Mouse (Mus musculus) kidney, postnatal 10 days (tissue): ENCODE measurements around the gene Prr18.

Experiments
- DNase-seq: peaks from one replicate; pipeline ENCODE4 v3.0.0; 2021; ENCODE audit warnings: mixed read lengths

Gene Prr18

GRCm38 (mm10) chr17:8341360-8341963, 4.2 kb downstream of the Prr18 start:
- DNase-seq, result no peak

GRCm38 (mm10) chr17:8342706-8343105, 5.4 kb downstream of the Prr18 start:
- DNase-seq, result no peak

- no peak for DNase-seq
These were observed 6.2 kb downstream of the Prr18 start for GRCm38 (mm10) chr17:8343416-8343815.

GRCm38 (mm10) chr17:8347765-8348285, 10.6 kb downstream of the Prr18 start:
- no peak for DNase-seq

GRCm38 (mm10) chr17:8348941-8349340, 11.7 kb downstream of the Prr18 start:
- no peak for DNase-seq

GRCm38 (mm10) chr17:8351088-8351487, 13.8 kb downstream of the Prr18 start:
- DNase-seq, result no peak

GRCm38 (mm10) chr17:8355692-8356091, 18.4 kb downstream of the Prr18 start, which contains the start of gene T2:
Gene T2 (plus strand): TSS chr17:8355992.
- DNase-seq, result no peak

GRCm38 (mm10) chr17:8357498-8357897, 20.2 kb downstream of the Prr18 start:
- DNase-seq, result no peak

GRCm38 (mm10) chr17:8360876-8361275, 23.6 kb downstream of the Prr18 start:
- DNase-seq, result no peak

GRCm38 (mm10) chr17:8361281-8362103, 24.2 kb downstream of the Prr18 start:
- no peak for DNase-seq

- DNase-seq, result no peak
These were observed 30.5 kb downstream of the Prr18 start for GRCm38 (mm10) chr17:8367514-8368480.

- no peak for DNase-seq
These were observed 31.3 kb downstream of the Prr18 start for GRCm38 (mm10) chr17:8368570-8368969.

- DNase-seq, result no peak
These were observed 31.9 kb downstream of the Prr18 start for GRCm38 (mm10) chr17:8369171-8369570.

- DNase-seq, result no peak
These were observed 33.5 kb downstream of the Prr18 start for GRCm38 (mm10) chr17:8370634-8371229.

- peak; percentile 87 for DNase-seq
These were observed 34.6 kb downstream of the Prr18 start for GRCm38 (mm10) chr17:8371834-8372233.

- peak; percentile 88 for DNase-seq
These were observed 35.2 kb downstream of the Prr18 start for GRCm38 (mm10) chr17:8372286-8373046.

GRCm38 (mm10) chr17:8377298-8377697, 40.0 kb downstream of the Prr18 start:
- DNase-seq, result no peak

GRCm38 (mm10) chr17:8385441-8385840, 48.2 kb downstream of the Prr18 start:
- DNase-seq, result no peak

GRCm38 (mm10) chr17:8388463-8388862, 51.2 kb downstream of the Prr18 start:
- DNase-seq, result peak; percentile 74

GRCm38 (mm10) chr17:8388990-8389789, 51.9 kb downstream of the Prr18 start:
- no peak for DNase-seq

GRCm38 (mm10) chr17:8389790-8390095, 52.5 kb downstream of the Prr18 start:
- no peak for DNase-seq
